Mouse (Mus musculus) midbrain, postnatal 0 days (tissue): ENCODE results near the gene Dtnb. TPM values are rescaled to one million over a fixed set of nuclear protein-coding genes. Genes with fewer than 3 reads are reported as not detected.

Experiments
- ATAC-seq: fragments of 200-750 bp; cut with Nextera tagmentation; 2 replicates; pipeline ENCODE4 v1.8.0; 2017; ENCODE audit warnings: moderate number of reproducible peaks, mild to moderate bottlenecking, moderate TSS enrichment, moderate library complexity; ENCODE audit not compliant: low FRiP score
- DNase-seq: peaks from one replicate; pipeline ENCODE4 v3.0.0-alpha.2; 2015; ENCODE audit warnings: low spot score
- H3K27ac ChIP-seq: fragments of 300-500 bp; sonication (generic); 2 replicates; pipeline ENCODE4 v1.5.1; 2014; ENCODE audit warnings: low read depth, mild to moderate bottlenecking, low read length, mixed read lengths
- H3K27me3 ChIP-seq: fragments of 300-500 bp; sonication (generic); 2 replicates; pipeline ENCODE4 v1.6.1; 2014; ENCODE audit warnings: low read length, control low read depth, mixed read lengths; ENCODE audit not compliant: insufficient read depth
- H3K36me3 ChIP-seq: fragments of 300-500 bp; sonication (generic); 2 replicates; pipeline ENCODE4 v1.6.1; 2014; ENCODE audit warnings: low read length, control low read depth, mixed read lengths; ENCODE audit not compliant: insufficient read depth
- H3K4me1 ChIP-seq: fragments of 300-500 bp; sonication (generic); 2 replicates; pipeline ENCODE4 v1.6.1; 2014; ENCODE audit warnings: mild to moderate bottlenecking, control low read depth, antibody characterized with exemption, low read length, mixed read lengths; ENCODE audit not compliant: insufficient read depth
- H3K4me2 ChIP-seq: fragments of 300-500 bp; sonication (generic); 2 replicates; pipeline ENCODE4 v1.6.1; 2014; ENCODE audit warnings: low read depth, mild to moderate bottlenecking, low read length, mixed read lengths; ENCODE audit not compliant: poor library complexity, severe bottlenecking
- H3K4me3 ChIP-seq: fragments of 300-500 bp; sonication (generic); 2 replicates; pipeline ENCODE4 v1.5.1; 2014; ENCODE audit warnings: low read depth, mild to moderate bottlenecking, low read length, moderate library complexity
- H3K9ac ChIP-seq: fragments of 300-500 bp; sonication (generic); replicated peaks from 2 replicates; pipeline ENCODE4 v1.6.1; 2014; ENCODE audit warnings: mild to moderate bottlenecking, low read length, moderate library complexity, mixed read lengths; ENCODE audit not compliant: poor library complexity, severe bottlenecking
- H3K9me3 ChIP-seq: fragments of 300-500 bp; sonication (generic); 2 replicates; pipeline ENCODE4 v1.6.1; 2016; ENCODE audit warnings: low read length, control low read depth
- CTCF ChIP-seq: IDR thresholded peaks from 2 replicates; pipeline ENCODE4 v1.5.1; 2016; ENCODE audit warnings: antibody characterized with exemption, mild to moderate bottlenecking
- WGBS: fragments of 180-500 bp; shearing (Covaris S2); extraction: QIAGEN DNeasy Blood & Tissue Kit; methylation state at CpG from one replicate; pipeline ENCODE4 v1.1.7; 2014; 5-methylcytosine and 5-hydroxymethylcytosine counted together
- polyA plus RNA-seq: library from polyadenylated mRNA; unstranded; fragments of >200 nt; fragmentation: Nextera tagmentation; extraction: Ambion mirVana; gene quantifications from 2 replicates; pipeline ENCODE4 v1.2.1, GENCODE M21; 2015
- total RNA-seq: library from RNA; depleted of rRNA; stranded (reverse); fragments of >200 nt; gene quantifications from 2 replicates; pipeline ENCODE4 v1.2.3, GENCODE M21; 2014

Dtnb gene
- total and polyA plus RNA-seq, 2 experiments from 2014 or later, result 52.0 to 57.3 TPM

GRCm38 (mm10) chr12:3563659-3564058 lies 8.5 kb upstream of the Dtnb start:
- no peak overlapping the region for H3K4me3 ChIP-seq
- H3K36me3 ChIP-seq, result no peaks in the 10 kb centered on the region
- no peak for ATAC-seq
- 83% methylated on average over 4 of the region's 4 CpGs for WGBS
- H3K9ac ChIP-seq, result no peak overlapping the region
- no peaks in the 10 kb centered on the region for H3K27me3 ChIP-seq
- H3K4me1 ChIP-seq, result no peaks in the 10 kb centered on the region
- no peaks in the 10 kb centered on the region for H3K9me3 ChIP-seq
- DNase-seq, result no peak
- H3K27ac ChIP-seq, result no peak overlapping the region
- TF ChIP-seq CTCF, result no peak
- no peak overlapping the region for H3K4me2 ChIP-seq

GRCm38 (mm10) chr12:3568461-3568991 lies 3.7 kb upstream of the Dtnb start:
- H3K4me3 ChIP-seq, result no peak overlapping the region
- no peak overlapping the region for H3K27ac ChIP-seq
- no peak overlapping the region for H3K9ac ChIP-seq
- peak; percentile 22 for DNase-seq
- no peak overlapping the region for H3K4me2 ChIP-seq
- 68% methylated on average over 5 of the region's 5 CpGs for WGBS
- no peaks in the 10 kb centered on the region for H3K27me3 ChIP-seq
- H3K9me3 ChIP-seq, result no peaks in the 10 kb centered on the region
- ATAC-seq, result no peak
- H3K4me1 ChIP-seq, result peaks cover 3% of the 10 kb centered on the region
- TF ChIP-seq CTCF, result no peak
- H3K36me3 ChIP-seq, result no peaks in the 10 kb centered on the region

DNA sequence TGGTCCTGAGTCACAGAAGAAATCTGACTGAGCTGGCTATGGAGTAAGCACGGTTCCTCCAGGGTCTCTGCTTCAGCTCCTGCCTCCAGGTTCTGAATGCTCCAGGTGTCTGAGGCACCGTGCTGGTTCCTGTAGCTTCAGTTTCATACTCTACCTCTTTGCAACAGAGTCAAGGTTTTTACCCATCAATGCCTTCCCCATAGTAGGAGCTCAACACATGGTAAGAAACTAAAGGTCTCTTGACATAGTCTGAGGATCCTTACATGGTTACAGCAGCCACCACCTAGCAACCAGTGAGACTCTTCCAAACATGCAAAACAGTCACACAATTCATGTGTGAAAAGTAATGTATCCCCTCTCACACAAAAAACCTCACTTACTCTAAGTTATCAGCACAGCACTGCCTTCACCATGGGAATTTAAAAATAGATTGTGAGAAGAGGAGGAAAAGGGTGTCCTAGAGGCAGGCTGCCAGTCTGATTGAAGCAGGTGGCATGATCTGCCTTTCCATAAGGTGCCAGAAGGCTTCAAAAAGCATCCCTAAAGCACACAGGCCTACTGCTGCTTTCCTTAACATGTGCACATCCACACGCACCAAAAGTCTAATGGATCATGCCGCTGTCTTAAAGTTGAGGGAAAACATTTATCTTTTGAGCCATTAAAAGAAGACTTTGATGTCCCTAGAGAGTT lies 1.3 kb upstream of the Dtnb start:
- DNase-seq, result no peak
- WGBS, result 91% methylated on average over 4 of the region's 4 CpGs
- Histone ChIP-seq H3K4me3 (no peak overlapping the region), H3K9me3 (no peaks in the 10 kb centered on the region), H3K27me3 (no peaks in the 10 kb centered on the region), H3K36me3 (no peaks in the 10 kb centered on the region), H3K9ac (no peak overlapping the region), H3K4me1 (peaks cover 8% of the 10 kb centered on the region), H3K27ac (no peak overlapping the region), H3K4me2 (no peak overlapping the region)
- no peak for ATAC-seq
- TF ChIP-seq CTCF, result no peak

DNA sequence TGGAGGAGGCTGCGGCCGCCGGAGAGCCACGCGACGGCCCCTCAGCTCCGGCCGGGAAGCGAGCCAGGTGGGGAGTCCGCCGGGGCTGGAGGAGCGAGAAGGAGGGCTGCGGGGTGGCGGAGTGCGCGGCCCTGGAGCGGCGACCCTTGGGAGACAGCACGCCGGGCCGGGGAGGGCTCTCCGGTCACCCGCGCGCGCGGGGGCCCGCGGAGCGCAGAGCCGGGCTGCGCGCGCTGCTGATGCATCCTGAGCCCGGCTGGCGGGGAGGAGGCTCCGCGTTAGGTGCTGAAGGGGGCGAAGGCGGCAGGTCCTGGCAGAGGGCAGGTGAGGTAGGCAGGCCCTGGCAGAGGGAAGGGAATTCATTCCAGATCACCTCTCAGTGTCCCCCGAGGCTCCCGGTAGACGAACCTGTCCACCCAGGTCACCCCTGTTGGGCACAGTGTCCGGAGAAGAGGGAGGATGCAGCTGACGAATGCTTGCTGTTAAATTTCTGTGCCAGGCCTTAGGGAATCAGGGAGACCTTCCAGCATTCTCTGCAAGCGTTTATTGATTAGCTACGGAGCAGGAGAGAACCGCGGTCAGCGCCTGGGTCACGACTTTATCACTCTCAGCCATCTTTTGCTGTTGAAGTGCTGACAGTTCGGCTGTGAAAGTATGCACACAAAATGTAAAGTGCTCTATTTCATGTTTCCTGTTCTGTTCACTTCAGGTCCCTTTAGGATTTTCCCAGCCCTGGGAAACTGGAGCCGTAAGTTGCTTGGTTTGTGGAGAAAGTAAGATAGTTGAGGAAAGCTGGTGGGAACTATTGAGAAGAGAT lies 608 bp downstream of the Dtnb start:
- H3K4me3 ChIP-seq, result peak overlapping the region; percentile 94
- peak overlapping the region; percentile 83 for H3K4me2 ChIP-seq
- H3K27me3 ChIP-seq, result no peaks in the 10 kb centered on the region
- WGBS, result 1% methylated on average over 43 of the region's 53 CpGs
- peak overlapping the region; percentile 95 for H3K9ac ChIP-seq
- DNase-seq, result peak; percentile 70
- H3K36me3 ChIP-seq, result no peaks in the 10 kb centered on the region
- TF ChIP-seq CTCF, result no peak
- H3K4me1 ChIP-seq, result peaks cover 8% of the 10 kb centered on the region
- no peaks in the 10 kb centered on the region for H3K9me3 ChIP-seq
- peak; percentile 86 for ATAC-seq
- H3K27ac ChIP-seq, result peak overlapping the region; percentile 93

GRCm38 (mm10) chr12:3573410-3573809 lies 1.2 kb downstream of the Dtnb start:
- H3K4me3 ChIP-seq, result peak overlapping the region; percentile 94
- TF ChIP-seq CTCF, result no peak
- WGBS, result 31% methylated on average over 6 of the region's 6 CpGs
- H3K4me2 ChIP-seq, result peak overlapping the region; percentile 83
- H3K9me3 ChIP-seq, result no peaks in the 10 kb centered on the region
- ATAC-seq, result no peak
- no peak overlapping the region for H3K27ac ChIP-seq
- H3K4me1 ChIP-seq, result peaks cover 8% of the 10 kb centered on the region
- no peaks in the 10 kb centered on the region for H3K36me3 ChIP-seq
- H3K9ac ChIP-seq, result peak overlapping the region; percentile 95
- DNase-seq, result no peak
- no peaks in the 10 kb centered on the region for H3K27me3 ChIP-seq

DNA sequence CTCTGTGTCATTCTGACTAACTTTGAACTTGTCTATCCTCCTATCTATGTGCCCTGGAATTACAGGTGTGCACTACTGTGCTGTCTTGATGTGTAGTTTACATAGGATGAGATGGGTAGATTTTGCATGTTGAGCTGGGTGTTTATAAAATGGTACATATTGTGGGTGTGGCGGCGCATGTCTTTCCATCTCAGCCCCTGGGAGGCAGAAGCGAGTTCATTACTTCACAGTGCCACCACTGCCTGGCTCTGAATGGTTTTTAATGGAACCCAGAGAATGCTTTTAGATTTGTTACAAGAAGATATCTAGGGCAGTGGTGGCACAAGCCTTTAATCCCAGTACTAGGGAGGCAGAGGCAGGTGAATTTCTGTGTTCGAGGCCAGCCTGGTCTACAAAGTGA lies 2.5 kb downstream of the Dtnb start:
- ATAC-seq, result no peak
- H3K27me3 ChIP-seq, result no peaks in the 10 kb centered on the region

More for the DNA sequence above, 2.5 kb downstream of the Dtnb start:
- Histone ChIP-seq H3K9ac (no peak overlapping the region), H3K36me3 (no peaks in the 10 kb centered on the region), H3K4me2 (no peak overlapping the region), H3K4me1 (peaks cover 8% of the 10 kb centered on the region), H3K9me3 (no peaks in the 10 kb centered on the region), H3K27ac (no peak overlapping the region), H3K4me3 (no peak overlapping the region)
- whole genome bisulfite sequencing, result 90% methylated on average over 4 of the region's 4 CpGs
- DNase-seq, result no peak
- TF ChIP-seq CTCF, result no peak
